Mouse (Mus musculus) liver, embryonic 14.5 days (tissue): ENCODE results near the gene Nepro. TPM values are rescaled to one million over a fixed set of nuclear protein-coding genes. Genes with fewer than 3 reads are reported as not detected.

Experiments used
- ATAC-seq: fragments of 200-750 bp; cut with Nextera tagmentation; 2 replicates; pipeline ENCODE4 v1.8.0; 2017; ENCODE audit warnings: moderate number of reproducible peaks, mild to moderate bottlenecking, moderate library complexity; ENCODE audit not compliant: insufficient read depth
- DNase-seq, 3 experiments: peaks; one replicate each; pipeline ENCODE4 v3.0.0-alpha.2; 2012 to 2013; ENCODE audit warnings: low read depth in 3 of 3, low spot score in 3 of 3
- H3K27ac ChIP-seq: fragments of 300-500 bp; sonication (generic); 2 replicates; pipeline ENCODE4 v1.5.1; 2014; ENCODE audit warnings: moderate library complexity, mild to moderate bottlenecking, control low read depth, inconsistent platforms
- H3K27me3 ChIP-seq: fragments of 300-500 bp; sonication (generic); 2 replicates; pipeline ENCODE4 v1.6.1; 2014; ENCODE audit warnings: mild to moderate bottlenecking, low read length, moderate library complexity; ENCODE audit not compliant: control insufficient read depth, insufficient read depth
- H3K36me3 ChIP-seq: fragments of 300-500 bp; sonication (generic); replicated peaks from 2 replicates; pipeline ENCODE4 v1.6.1; 2014; ENCODE audit warnings: low read depth; ENCODE audit not compliant: control insufficient read depth, insufficient read depth
- H3K4me1 ChIP-seq, 2 experiments: fragments of 200-500 bp in 1 of 2; fragments of 300-500 bp in 1 of 2; sonication (generic) in 1 of 2; replicated peaks; 2 replicates each; pipeline ENCODE4 v1.6.1; 2012 to 2014; ENCODE audit warnings: antibody characterized with exemption in 1 of 2, inconsistent platforms in 1 of 2, low read length in 1 of 2; ENCODE audit not compliant: control insufficient read depth in 2 of 2, insufficient read depth in 2 of 2
- H3K4me2 ChIP-seq: fragments of 300-500 bp; sonication (generic); 2 replicates; pipeline ENCODE4 v1.6.1; 2014; ENCODE audit warnings: low read depth, mild to moderate bottlenecking, control low read depth, moderate library complexity
- H3K4me3 ChIP-seq, 2 experiments: fragments of 200-500 bp in 1 of 2; fragments of 300-500 bp in 1 of 2; sonication (generic) in 1 of 2; 2 replicates each; pipeline ENCODE4 v1.5.1; 2012 to 2014; ENCODE audit warnings: low read depth in 2 of 2, low read length in 2 of 2, mild to moderate bottlenecking in 2 of 2, control low read depth in 1 of 2, inconsistent platforms in 1 of 2, moderate library complexity in 1 of 2; ENCODE audit not compliant: insufficient read depth in 1 of 2
- H3K9ac ChIP-seq: fragments of 300-500 bp; sonication (generic); replicated peaks from 2 replicates; pipeline ENCODE4 v1.6.1; 2014; ENCODE audit warnings: mild to moderate bottlenecking, control low read depth, moderate library complexity
- H3K9me3 ChIP-seq: fragments of 300-500 bp; sonication (generic); 2 replicates; pipeline ENCODE4 v1.6.1; 2016; ENCODE audit warnings: low read length, mixed read lengths; ENCODE audit not compliant: control insufficient read depth
- CTCF ChIP-seq: IDR thresholded peaks from 2 replicates; pipeline ENCODE4 v1.5.1; 2016; ENCODE audit warnings: antibody characterized with exemption, low read depth, control low read depth
- EP300 ChIP-seq: IDR thresholded peaks from 2 replicates; pipeline ENCODE4 v1.6.1; 2016; ENCODE audit warnings: antibody characterized with exemption, low read depth
- WGBS: fragments of 180-500 bp; shearing (Covaris S2); extraction: QIAGEN DNeasy Blood & Tissue Kit; methylation state at CpG from one replicate; pipeline ENCODE4 v1.1.7; 2014; ENCODE audit not compliant: insufficient replicate concordance; 5-methylcytosine and 5-hydroxymethylcytosine counted together
- polyA plus RNA-seq, 2 experiments: library from polyadenylated mRNA; depleted of rRNA in 1 of 2; stranded (reverse) in 1 of 2; unstranded in 1 of 2; fragments of >200 nt; fragmentation: Nextera tagmentation in 1 of 2; extraction: Ambion mirVana in 1 of 2; gene quantifications; 2 replicates each; pipeline versions ENCODE4 v1.2.1 to v1.2.3; 2012 to 2014

Gene Nepro
- polyA plus RNA-seq, 2 experiments: 2.4 to 3.9 TPM

DNA sequence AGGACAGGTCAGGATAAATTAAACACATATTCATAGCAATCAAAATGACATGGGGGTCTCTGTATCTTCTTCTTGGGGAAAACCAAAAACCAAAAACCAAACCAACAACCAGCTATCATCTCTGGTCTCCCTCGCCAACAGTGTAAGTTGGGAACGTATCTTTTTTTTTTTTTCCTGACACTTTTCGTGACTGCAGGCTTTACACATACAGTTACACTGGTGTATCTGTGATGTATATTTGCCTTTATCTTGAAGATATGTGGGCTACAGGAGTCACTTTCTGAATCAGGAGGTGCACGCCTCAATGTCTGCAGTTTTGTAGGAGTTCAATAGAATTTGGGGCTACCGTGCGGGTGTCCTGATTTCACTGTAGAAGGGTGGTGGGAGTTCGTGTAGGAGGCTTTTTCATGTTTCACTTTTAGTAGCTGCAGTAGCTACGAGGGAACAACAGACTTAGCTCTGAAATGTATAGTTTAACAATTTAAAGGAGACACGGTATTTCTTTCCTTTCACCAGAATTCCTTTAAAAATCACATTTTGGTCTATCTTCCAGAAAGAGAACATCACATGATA, 42.3 kb downstream of the Nepro start:
- no peaks in the 10 kb centered on the region for H3K9me3 ChIP-seq
- peak overlapping the region; percentile 51; the same call in 1 of the 2 replicates for H3K9ac ChIP-seq
- TF ChIP-seq CTCF: no peak
- no peak for TF ChIP-seq EP300
- H3K4me1 ChIP-seq: peaks cover 0 to 8% of the 10 kb centered on the region in 2 experiments; a peak in 3 of 4 replicates
- ATAC-seq (no peak), DNase-seq (no peak)
- no peaks in the 10 kb centered on the region for H3K27me3 ChIP-seq
- WGBS: 20% methylated on average over 9 of the region's 9 CpGs
- H3K4me3 ChIP-seq: peak overlapping the region; percentile 53 to 62
- H3K36me3 ChIP-seq: no peaks in the 10 kb centered on the region
- H3K4me2 ChIP-seq: peak overlapping the region; percentile 74
- H3K27ac ChIP-seq: no peak overlapping the region

- TF ChIP-seq CTCF: no peak
- TF ChIP-seq EP300: no peak
- no peak for ATAC-seq
- no peaks in the 10 kb centered on the region for H3K36me3 ChIP-seq
- no peak overlapping the region for H3K4me2 ChIP-seq
- H3K27me3 ChIP-seq: no peaks in the 10 kb centered on the region
- no peak overlapping the region for H3K27ac ChIP-seq
- no peak overlapping the region for H3K9ac ChIP-seq
- H3K4me1 ChIP-seq: peaks cover 0 to 8% of the 10 kb centered on the region in 2 experiments; a peak in 3 of 4 replicates
- no peak overlapping the region for H3K4me3 ChIP-seq
- no peaks in the 10 kb centered on the region for H3K9me3 ChIP-seq
- WGBS: 65% methylated on average over 7 of the region's 7 CpGs
- DNase-seq: no peak
These were observed 43.4 kb downstream of the Nepro start for GRCm38 (mm10) chr16:44767506-44767905.

GRCm38 (mm10) chr16:44767967-44768366, 43.9 kb downstream of the Nepro start:
- no peak overlapping the region for H3K4me2 ChIP-seq
- 27% methylated on average over 2 of the region's 2 CpGs for WGBS
- ATAC-seq: 0 out of 2 replicates have a peak, but pooled peaks have one; percentile 32
- DNase-seq: no peak
- TF ChIP-seq EP300: no peak
- TF ChIP-seq CTCF: peak; percentile 67
- H3K36me3 ChIP-seq: no peaks in the 10 kb centered on the region
- no peaks in the 10 kb centered on the region for H3K27me3 ChIP-seq
- no peak overlapping the region for H3K9ac ChIP-seq
- no peak overlapping the region for H3K4me3 ChIP-seq
- no peak overlapping the region for H3K27ac ChIP-seq
- H3K4me1 ChIP-seq: peaks cover 0 to 9% of the 10 kb centered on the region in 2 experiments; a peak in 3 of 4 replicates
- no peaks in the 10 kb centered on the region for H3K9me3 ChIP-seq

DNA sequence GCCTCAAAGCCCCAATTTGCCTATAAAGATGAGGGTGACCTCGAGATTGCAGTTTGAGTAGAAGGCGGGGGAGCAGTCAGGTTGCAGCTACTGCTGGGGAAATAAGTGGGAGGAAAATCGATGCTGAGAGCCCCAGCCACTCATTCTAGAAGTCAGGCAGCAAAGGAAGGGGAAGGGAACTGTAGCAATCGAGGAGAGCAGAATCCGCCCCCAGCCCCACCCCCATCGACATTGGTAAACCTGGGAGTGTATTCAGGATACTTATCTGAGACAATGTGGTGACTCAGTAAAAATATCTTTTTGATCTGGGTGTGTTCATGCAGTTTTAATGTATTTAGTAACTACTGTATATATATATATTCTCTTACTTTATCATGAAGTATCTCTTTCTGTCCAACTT, 48.5 kb downstream of the Nepro start:
- Histone ChIP-seq H3K27ac (no peak overlapping the region), H3K36me3 (no peaks in the 10 kb centered on the region), H3K4me1 (peaks cover 0 to 2% of the 10 kb centered on the region in 2 experiments; a peak in 2 of 4 replicates), H3K9me3 (no peaks in the 10 kb centered on the region), H3K9ac (no peak overlapping the region), H3K27me3 (no peaks in the 10 kb centered on the region), H3K4me2 (no peak overlapping the region), H3K4me3 (no peak overlapping the region)
- ATAC-seq (no peak), DNase-seq (no peak)
- 29% methylated on average over 6 of the region's 6 CpGs for WGBS
- TF ChIP-seq EP300: no peak
- no peak for TF ChIP-seq CTCF

DNA sequence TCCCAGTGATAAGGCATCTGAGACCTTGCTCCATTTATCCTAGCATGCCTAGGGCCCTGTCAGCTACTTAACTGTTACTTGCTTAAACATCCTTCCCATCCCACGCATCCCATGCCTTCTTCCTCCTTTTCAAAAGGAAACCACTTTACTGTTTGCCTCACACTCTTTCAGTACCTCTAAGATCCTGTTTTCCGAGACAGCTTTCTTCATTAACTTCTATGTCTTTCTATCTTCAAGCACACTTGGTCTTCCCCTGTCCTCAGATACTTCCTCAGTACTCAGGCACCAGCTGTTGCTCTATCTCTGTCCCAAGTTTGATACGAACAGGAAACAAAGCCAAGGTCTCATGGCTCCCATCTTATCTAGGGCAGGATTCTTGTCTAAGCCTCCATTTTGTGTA, 49.6 kb downstream of the Nepro start:
- no peak for DNase-seq

More for the DNA sequence above, 49.6 kb downstream of the Nepro start:
- H3K27ac ChIP-seq: no peak overlapping the region
- H3K4me2 ChIP-seq: no peak overlapping the region
- no peak for ATAC-seq
- no peak for TF ChIP-seq CTCF
- TF ChIP-seq EP300: no peak
- H3K4me1 ChIP-seq: peaks cover 0 to 2% of the 10 kb centered on the region in 2 experiments; a peak in 2 of 4 replicates
- H3K27me3 ChIP-seq: no peaks in the 10 kb centered on the region
- H3K36me3 ChIP-seq: no peaks in the 10 kb centered on the region
- WGBS: 28% methylated on average over 3 of the region's 3 CpGs
- no peak overlapping the region for H3K4me3 ChIP-seq
- H3K9ac ChIP-seq: no peak overlapping the region
- no peaks in the 10 kb centered on the region for H3K9me3 ChIP-seq
